Mouse (Mus musculus) retina, embryonic 14.5 days (tissue): ENCODE measurements around the gene Ghrl.
"Not testable (repeated sequence)": the region's sequence is repeated elsewhere in the genome, so short reads cannot be mapped to it uniquely, and the experiment has no call there.

Experiments
- DNase-seq: peaks from one replicate; pipeline ENCODE4 v3.0.0-alpha.2; 2015; ENCODE audit warnings: low spot score

Gene Ghrl

GRCm38 (mm10) chr6:113696582-113697221, 23.0 kb downstream of the Ghrl start, which contains the start of gene Tatdn2:
Tatdn2 (plus strand) TSS chr6:113697050.
- DNase-seq, result peak; percentile 96

- no peak for DNase-seq
Observed at GRCm38 (mm10) chr6:113695766-113696355, 23.8 kb downstream of the Ghrl start.

GRCm38 (mm10) chr6:113695203-113695602, 24.5 kb downstream of the Ghrl start:
- no peak for DNase-seq

- DNase-seq, result no peak
Observed at GRCm38 (mm10) chr6:113693377-113693776, 26.3 kb downstream of the Ghrl start.

- no peak for DNase-seq
Observed at GRCm38 (mm10) chr6:113692661-113693133, 27.0 kb downstream of the Ghrl start.

- no peak for DNase-seq
Observed at GRCm38 (mm10) chr6:113691084-113691462, 28.6 kb downstream of the Ghrl start.

GRCm38 (mm10) chr6:113690400-113691083, 29.1 kb downstream of the Ghrl start:
- DNase-seq, result peak; percentile 33

- peak; percentile 29 for DNase-seq
Observed at GRCm38 (mm10) chr6:113690008-113690399, 29.7 kb downstream of the Ghrl start.

- no peak for DNase-seq
Observed at GRCm38 (mm10) chr6:113686551-113687125, 33.0 kb downstream of the Ghrl start.

- DNase-seq, result no peak
Observed at GRCm38 (mm10) chr6:113683081-113683825, 36.4 kb downstream of the Ghrl start.

GRCm38 (mm10) chr6:113681271-113681670, 38.4 kb downstream of the Ghrl start:
- DNase-seq, result peak; percentile 89

- DNase-seq, result no peak
Observed at GRCm38 (mm10) chr6:113679993-113680566, 39.6 kb downstream of the Ghrl start.

- DNase-seq, result peak; percentile 54
Observed at GRCm38 (mm10) chr6:113678246-113679012, 41.3 kb downstream of the Ghrl start.

- no peak for DNase-seq
Observed at GRCm38 (mm10) chr6:113677070-113677734, 42.5 kb downstream of the Ghrl start.

- DNase-seq, result no peak
Observed at GRCm38 (mm10) chr6:113675991-113676390, 43.7 kb downstream of the Ghrl start.

- no peak for DNase-seq
Observed at GRCm38 (mm10) chr6:113675234-113675633, 44.4 kb downstream of the Ghrl start.

GRCm38 (mm10) chr6:113672989-113673388, 46.7 kb downstream of the Ghrl start:
- DNase-seq, result no peak

- DNase-seq, result not testable (repeated sequence)
Observed at GRCm38 (mm10) chr6:113672029-113672428, 47.7 kb downstream of the Ghrl start.

GRCm38 (mm10) chr6:113669821-113670220, 49.9 kb downstream of the Ghrl start:
- no peak for DNase-seq
